Mouse (Mus musculus) liver, adult 2 months (tissue): ENCODE results near the gene Gzmg. TPM values are rescaled to one million over a fixed set of nuclear protein-coding genes. Genes with fewer than 3 reads are reported as not detected.
"Not testable (repeated sequence)": the region's sequence is repeated elsewhere in the genome, so short reads cannot be mapped to it uniquely, and the experiment has no call there.

Source experiments
- DNase-seq: peaks from one replicate; pipeline ENCODE4 v3.0.0-alpha.2; 2011; ENCODE audit warnings: low read depth, low spot score; ENCODE audit errors: extremely low read depth
- H3K27ac ChIP-seq: fragments of 200-500 bp; replicated peaks from 2 replicates; pipeline ENCODE4 v1.5.1; 2012; ENCODE audit warnings: low read depth, mild to moderate bottlenecking, control low read depth, inconsistent platforms, low read length; ENCODE audit not compliant: insufficient read depth
- H3K27me3 ChIP-seq: fragments of 200-500 bp; 2 replicates; pipeline ENCODE4 v1.6.1; 2012; ENCODE audit warnings: mild to moderate bottlenecking, moderate library complexity, low read length, inconsistent platforms; ENCODE audit not compliant: control insufficient read depth, insufficient read depth
- H3K36me3 ChIP-seq: fragments of 200-500 bp; 2 replicates; pipeline ENCODE4 v1.6.1; 2012; ENCODE audit warnings: low read length, inconsistent platforms; ENCODE audit not compliant: control insufficient read depth, insufficient read depth
- H3K4me1 ChIP-seq: fragments of 200-500 bp; 2 replicates; pipeline ENCODE4 v1.6.1; 2011; ENCODE audit warnings: low read length; ENCODE audit not compliant: control insufficient read depth, insufficient read depth
- H3K4me3 ChIP-seq: fragments of 200-500 bp; 2 replicates; pipeline ENCODE4 v1.5.1; 2011; ENCODE audit warnings: low read depth, mild to moderate bottlenecking, control low read depth, low read length, moderate library complexity; ENCODE audit not compliant: insufficient read depth
- H3K79me2 ChIP-seq: fragments of 200-500 bp; 2 replicates; pipeline ENCODE4 v1.6.1; 2012; ENCODE audit warnings: inconsistent platforms, mild to moderate bottlenecking, low read length, moderate library complexity; ENCODE audit not compliant: control insufficient read depth, insufficient read depth
- H3K9ac ChIP-seq: fragments of 200-500 bp; 2 replicates; pipeline ENCODE4 v1.6.1; 2012; ENCODE audit warnings: low read depth, mild to moderate bottlenecking, control low read depth, inconsistent platforms, low read length
- CTCF ChIP-seq: fragments of 200-500 bp; IDR thresholded peaks from 2 replicates; pipeline ENCODE4 v1.5.1; 2011; ENCODE audit warnings: low read depth, low read length, control low read depth
- POLR2A ChIP-seq: fragments of 200-500 bp; IDR thresholded peaks from 2 replicates; pipeline ENCODE4 v1.6.1; 2011; ENCODE audit warnings: low read length, control low read depth; ENCODE audit not compliant: insufficient read depth; ENCODE audit errors: extremely low read depth
- WGBS: fragments of 180-500 bp; shearing (Covaris S2); methylation state at CpG from one replicate; pipeline ENCODE4 v1.1.7; 2018; 5-methylcytosine and 5-hydroxymethylcytosine counted together
- polyA plus RNA-seq: library from polyadenylated mRNA; depleted of rRNA; stranded (reverse); fragments of >200 nt; gene quantifications from 2 replicates; pipeline ENCODE4 v1.2.3, GENCODE M21; 2012
- total RNA-seq: library from RNA; depleted of rRNA; stranded (reverse); fragments of >200 nt; gene quantifications from 2 replicates; pipeline ENCODE4 v1.2.3, GENCODE M21; 2014

Gzmg gene
- total and polyA plus RNA-seq, 2 experiments = not detected

- not testable (repeated sequence) for H3K79me2 ChIP-seq, H3K27me3 ChIP-seq, H3K36me3 ChIP-seq, H3K4me3 ChIP-seq, H3K27ac ChIP-seq, H3K9ac ChIP-seq, H3K4me1 ChIP-seq
- TF ChIP-seq CTCF = peak; percentile 66
- peak; percentile 3 for DNase-seq
- 24% methylated on average over 8 of the region's 8 CpGs for WGBS
Observed at GRCm38 (mm10) chr14:56177651-56178050, 18.3 kb upstream of the Gzmg start.

GRCm38 (mm10) chr14:56174499-56174898 lies 15.1 kb upstream of the Gzmg start, which contains the start of gene Gzmn:
Gzmn (minus strand) TSS chr14:56174599.
- TF ChIP-seq CTCF (no peak), POLR2A (no peak)

GRCm38 (mm10) chr14:56173396-56173795 lies 14.0 kb upstream of the Gzmg start:
- Histone ChIP-seq H3K4me3 (no peak overlapping the region), H3K27me3 (no peaks in the 10 kb centered on the region), H3K36me3 (no peaks in the 10 kb centered on the region), H3K4me1 (no peaks in the 10 kb centered on the region), H3K27ac (no peak overlapping the region), H3K79me2 (no peaks in the 10 kb centered on the region), H3K9ac (no peak overlapping the region)
- no peak for DNase-seq
- TF ChIP-seq POLR2A (no peak), CTCF (no peak)
- 90% methylated on average over 6 of the region's 6 CpGs for WGBS

More at GRCm38 (mm10) chr14:56174499-56174898, 15.1 kb upstream of the Gzmg start, which contains the start of gene Gzmn:
- no peak within 1 kb of the TSS for H3K27ac ChIP-seq
- H3K36me3 ChIP-seq = no peaks in the 10 kb centered on the region
- H3K4me1 ChIP-seq = no peaks in the 10 kb centered on the region
- WGBS = 90% methylated on average over 5 of the region's 5 CpGs
- no peaks in the 10 kb centered on the region for H3K79me2 ChIP-seq
- H3K9ac ChIP-seq = no peak within 1 kb of the TSS
- no peak within 1 kb of the TSS for H3K4me3 ChIP-seq
- H3K27me3 ChIP-seq = no peaks in the 10 kb centered on the region
- no peak for DNase-seq

DNA sequence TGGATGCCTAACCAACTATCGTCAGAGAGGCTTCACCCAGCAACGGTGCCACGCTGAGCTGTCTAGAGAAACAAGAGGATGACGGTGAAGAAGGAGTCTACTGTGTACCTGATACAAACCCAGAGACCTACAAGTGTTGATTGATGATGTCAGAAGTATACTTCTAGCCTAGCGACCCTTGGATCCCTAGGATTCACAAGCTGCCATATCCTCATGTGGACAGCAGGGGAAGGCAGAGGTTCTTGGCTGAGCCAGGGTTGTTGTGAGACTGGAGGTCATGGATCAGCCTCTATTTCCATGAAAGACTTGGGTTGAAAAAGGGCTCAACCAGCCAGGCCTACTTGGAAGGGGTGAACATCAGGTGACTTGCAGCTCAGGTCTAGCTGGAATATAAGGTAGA lies 13.4 kb upstream of the Gzmg start:
- no peak overlapping the region for H3K4me3 ChIP-seq
- no peak overlapping the region for H3K27ac ChIP-seq
- TF ChIP-seq CTCF (no peak), POLR2A (no peak)
- H3K36me3 ChIP-seq = no peaks in the 10 kb centered on the region
- no peaks in the 10 kb centered on the region for H3K27me3 ChIP-seq
- no peaks in the 10 kb centered on the region for H3K79me2 ChIP-seq
- H3K9ac ChIP-seq = no peak overlapping the region
- no peaks in the 10 kb centered on the region for H3K4me1 ChIP-seq
- WGBS = 91% methylated on average over 5 of the region's 5 CpGs
- DNase-seq = no peak

DNA sequence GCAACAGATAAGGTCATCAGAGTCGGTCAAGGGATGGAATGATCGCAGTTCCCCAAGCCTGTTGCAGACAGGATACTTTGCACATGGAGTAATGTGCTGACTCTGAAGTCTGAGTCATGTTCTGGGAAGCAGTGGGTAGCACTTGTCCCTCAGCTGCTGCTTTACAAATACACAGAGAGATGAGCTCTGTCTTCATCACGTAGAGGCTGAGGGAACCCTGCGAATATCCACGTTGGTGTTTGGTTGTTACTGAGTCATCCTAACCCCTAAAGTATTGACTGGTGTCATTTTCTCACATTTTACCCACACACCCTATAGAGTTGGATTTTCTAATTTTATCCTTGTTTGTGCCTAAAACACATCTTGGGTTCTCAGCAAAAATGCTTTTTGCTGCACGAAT lies 8.6 kb upstream of the Gzmg start:
- Histone ChIP-seq H3K36me3 (no peaks in the 10 kb centered on the region), H3K79me2 (no peaks in the 10 kb centered on the region), H3K27ac (no peak overlapping the region), H3K4me1 (no peaks in the 10 kb centered on the region), H3K27me3 (no peaks in the 10 kb centered on the region), H3K4me3 (no peak overlapping the region), H3K9ac (no peak overlapping the region)
- 63% methylated on average over 6 of the region's 6 CpGs for WGBS
- DNase-seq = no peak
- TF ChIP-seq CTCF (no peak), POLR2A (no peak)

- no peak for DNase-seq
- no peak for TF ChIP-seq POLR2A
- no peak for TF ChIP-seq CTCF
- Histone ChIP-seq H3K27me3 (no peaks in the 10 kb centered on the region), H3K4me3 (no peak overlapping the region), H3K4me1 (no peaks in the 10 kb centered on the region), H3K9ac (no peak overlapping the region), H3K79me2 (no peaks in the 10 kb centered on the region), H3K36me3 (no peaks in the 10 kb centered on the region), H3K27ac (no peak overlapping the region)
- WGBS = 88% methylated on average over 2 of the region's 2 CpGs
Observed at GRCm38 (mm10) chr14:56162109-56162508, 2.7 kb upstream of the Gzmg start.
